Comparison of ENCODE assay signal across 10 mouse cellular contexts in genomic region chr1:133842074-133842725, GRCm38 (mm10). TPM values are rescaled to one million over a fixed set of nuclear protein-coding genes. Genes with fewer than 3 reads are reported as not detected.
A peak's percentile ranks its signal among the peaks of the same experiment; 100 is the strongest.
DNase-seq lines count a peak whose midpoint lies in the region; ATAC-seq and TF ChIP-seq lines count a peak whose summit lies in the region.
"Had no signal": no experiment of that assay in that cellular context is flagged by ENCODE, and none has a peak within 500 bp of the region (broad histone marks: within the 10 kb centered on the region; RNA-seq: fewer than 3 reads in every experiment).

No protein-coding gene starts in this region.

- WGBS in lung, postnatal 0 days, result 67% methylated on average over 11 of the region's 11 CpGs
- WGBS in lung, adult 2 months, result 63% methylated on average over 11 of the region's 11 CpGs
- WGBS in kidney, adult 2 months, result 72% methylated on average over 11 of the region's 11 CpGs

- H3K4me3 ChIP-seq in lung, postnatal 0 days (ENCODE audit: low read depth, low read length), result no peak overlapping the region
- no peak overlapping the region for H3K4me3 ChIP-seq in lung, adult 2 months (replicated peaks; ENCODE audit: extremely low read depth, low read depth, low read length)
- no peak overlapping the region for H3K4me3 ChIP-seq in kidney, adult 2 months (ENCODE audit: insufficient read depth, low read depth, low read length)

- ATAC-seq in lung, postnatal 0 days, result peak; percentile 46

- H3K9me3 ChIP-seq in lung, postnatal 0 days (ENCODE audit: low read length), result no peaks in the 10 kb centered on the region

- no peak for TF ChIP-seq CTCF in lung, postnatal 0 days (IDR thresholded peaks at IDR 0.05)
- TF ChIP-seq CTCF in lung, adult 2 months (IDR thresholded peaks at IDR 0.05; ENCODE audit: insufficient read depth, low read length), result no peak
- TF ChIP-seq CTCF in kidney, adult 2 months (conservative IDR thresholded peaks at IDR 0.05; ENCODE audit: insufficient read depth, insufficient read length, low read depth, low read length), result no peak

- H3K27me3 ChIP-seq in lung, postnatal 0 days (replicated peaks; ENCODE audit: insufficient read depth, low read length), result no peaks in the 10 kb centered on the region
- H3K27me3 ChIP-seq in kidney, adult 2 months (replicated peaks; ENCODE audit: control insufficient read depth, insufficient read depth, low read length), result no peaks in the 10 kb centered on the region

- H3K4me1 ChIP-seq in lung, postnatal 0 days (ENCODE audit: insufficient read depth, low read depth, low read length), result no peaks in the 10 kb centered on the region
- no peaks in the 10 kb centered on the region for H3K4me1 ChIP-seq in lung, adult 2 months (ENCODE audit: control insufficient read depth, insufficient read depth, low read length)
- no peaks in the 10 kb centered on the region for H3K4me1 ChIP-seq in kidney, adult 2 months (ENCODE audit: control insufficient read depth, insufficient read depth, low read length)

- intact Hi-C loops in left cerebral cortex, postnatal 36 days (cut with DNase I), result loop anchor here (5.0 kb wide), 1 partner anchor 45 kb away; no protein-coding TSS in a partner anchor
- intact Hi-C loops in gastrocnemius, postnatal 36 days (cut with DNase I), result no loop called here

- H3K27ac ChIP-seq in lung, postnatal 0 days (ENCODE audit: low read length), result no peak overlapping the region
- no peak overlapping the region for H3K27ac ChIP-seq in kidney, adult 2 months (ENCODE audit: insufficient read depth, low read depth, low read length)

- no peak overlapping the region for H3K4me2 ChIP-seq in lung, postnatal 0 days (replicated peaks; ENCODE audit: low read depth, low read length)

- TF ChIP-seq POLR2A in lung, adult 2 months (IDR thresholded peaks at IDR 0.05; ENCODE audit: borderline replicate concordance, extremely low read depth, low read depth, low read length), result no peak
- no peak for TF ChIP-seq POLR2A in kidney, adult 2 months (IDR thresholded peaks at IDR 0.05; ENCODE audit: low read depth, low read length)

- DNase-seq in lung, postnatal 0 days (ENCODE audit: low spot score), result no peak
- no peak for DNase-seq in lung, adult 2 months
- DNase-seq in frontal cortex, postnatal 36 days (ENCODE audit: low spot score in 2 of 2), result peak; percentile 77 to 84
- peak; percentile 75 to 80 for DNase-seq in left cerebral cortex, postnatal 36 days (ENCODE audit: low spot score in 2 of 2)
- DNase-seq in right cerebral cortex, postnatal 36 days (ENCODE audit: low spot score in 2 of 2), result peak; percentile 77 to 83
- DNase-seq in gastrocnemius, postnatal 36 days, result no peak
- no peak for DNase-seq in spleen, postnatal 10 days (ENCODE audit: low spot score in 2 of 2)
- DNase-seq in kidney, adult 2 months, result no peak
- DNase-seq: thymus, adult 18-20 months had no signal

- no peak overlapping the region for H3K9ac ChIP-seq in lung, postnatal 0 days (replicated peaks; ENCODE audit: low read depth)

- no peak for TF ChIP-seq EP300 in lung, postnatal 0 days (IDR thresholded peaks at IDR 0.05)

- H3K36me3 ChIP-seq in lung, postnatal 0 days (ENCODE audit: insufficient read depth, low read length), result no peaks in the 10 kb centered on the region
- no peaks in the 10 kb centered on the region for H3K36me3 ChIP-seq in kidney, adult 2 months (ENCODE audit: control insufficient read depth, insufficient read depth, low read length)
- H3K36me3 ChIP-seq: G1E had no signal

RNA-seq across cellular contexts. Expression of gene Atp2b4, which starts 41.4 kb away (rescaled TPM):
- polyA plus RNA-seq in lung, postnatal 0 days (2015; fragmentation: Nextera tagmentation; extraction: Ambion mirVana), result 7.8 and 8.5 TPM in 2 replicates
- 9.5 and 11.3 TPM in 2 replicates for polyA plus RNA-seq in lung, adult 2 months (2012; rRNA removed)
- total RNA-seq in left cerebral cortex, postnatal 36 days (2021), result 100 to 1,000 TPM; 224 to 248 TPM
- 10 to 100 TPM in 1 of 2 experiments, 1 to 10 TPM in 1; 8.6 to 12.9 TPM for total RNA-seq in gastrocnemius, postnatal 36 days (2021)
- 4.9 and 6.1 TPM in 2 replicates for polyA plus RNA-seq in kidney, adult 2 months (2012; rRNA removed)

Comparison
In these comparisons a context has a peak if more than half of its experiments do, and no peak if none do; other contexts are left out.
1. DNase-seq: peak in frontal cortex, postnatal 36 days (2 of 2), left cerebral cortex, postnatal 36 days (2 of 2) and right cerebral cortex, postnatal 36 days (2 of 2); none in lung, postnatal 0 days (single experiment), lung, adult 2 months (single experiment), gastrocnemius, postnatal 36 days (0 of 2), spleen, postnatal 10 days (0 of 2) and kidney, adult 2 months (single experiment).